Mouse (Mus musculus) embryo, embryonic 9.5 days (tissue): ENCODE measurements around the gene Ttc1.
A peak's percentile ranks its signal among the peaks of the same experiment; 100 is the strongest.

Experiments
- DNase-seq: peaks from one replicate; pipeline ENCODE4 v3.0.0-alpha.2; 2017; ENCODE audit errors: extremely low spot score

The Ttc1 gene

DNA sequence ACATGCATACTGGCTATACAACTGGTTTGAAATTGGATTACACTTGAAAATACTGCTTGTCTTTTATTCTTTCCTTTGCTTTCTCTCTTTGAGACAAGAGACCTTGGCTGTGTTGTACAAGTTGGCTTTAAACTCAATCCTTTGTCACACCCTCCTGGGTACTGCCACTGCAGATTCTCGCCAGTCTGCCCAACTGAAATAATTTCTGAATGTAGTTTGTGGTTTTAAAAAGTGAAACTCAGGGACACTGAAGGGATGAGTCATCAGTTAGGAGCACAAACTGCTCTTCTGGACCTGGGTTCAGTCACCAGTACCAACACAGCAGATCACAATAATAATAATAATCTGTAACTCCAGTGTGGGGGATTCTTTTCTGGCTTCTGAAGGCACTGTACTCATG, 44.3 kb downstream of the Ttc1 start:
- no peak for DNase-seq

- no peak for DNase-seq
Observed at GRCm38 (mm10) chr11:43700291-43700690, 47.5 kb downstream of the Ttc1 start.

DNA sequence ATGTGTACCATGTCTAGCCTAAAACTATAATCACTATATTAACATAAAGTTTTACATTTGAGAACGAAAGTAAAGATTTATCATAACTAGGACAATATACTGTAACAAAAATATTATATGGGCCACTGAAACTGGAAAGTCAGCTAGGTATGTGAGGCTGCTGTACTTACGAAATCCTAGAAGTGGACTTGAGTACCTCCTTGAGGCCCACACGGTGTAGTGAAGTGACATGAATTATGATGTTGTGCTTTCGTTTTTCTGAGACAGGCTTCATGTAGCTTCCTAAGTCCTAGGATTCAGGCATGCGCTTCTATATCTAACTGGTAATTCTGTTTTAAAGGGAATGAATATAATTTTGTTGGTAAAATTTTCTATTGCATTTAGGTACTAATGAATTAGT, 49.2 kb downstream of the Ttc1 start:
- no peak for DNase-seq

DNA sequence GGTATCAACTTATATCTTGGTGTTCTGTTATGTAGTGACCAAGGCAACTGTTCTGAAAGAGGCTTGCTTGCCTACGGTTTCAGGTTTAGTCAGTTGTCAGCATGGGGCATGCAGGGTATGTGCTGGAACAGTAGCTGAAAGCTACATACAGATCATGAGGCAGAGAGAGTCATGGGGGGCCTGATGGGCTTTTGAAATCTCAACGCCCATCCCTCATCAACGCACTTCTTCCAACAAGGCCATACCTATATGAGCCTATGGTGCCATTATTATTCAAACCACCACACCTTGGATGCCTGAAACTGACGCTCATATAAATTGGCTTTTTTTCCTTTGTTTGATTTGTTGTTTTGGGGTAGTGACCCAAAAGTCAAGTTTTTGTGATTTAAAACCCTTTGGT, 51.2 kb downstream of the Ttc1 start:
- DNase-seq, result no peak

GRCm38 (mm10) chr11:43688850-43689249, 59.0 kb downstream of the Ttc1 start:
- DNase-seq, result no peak

- peak; percentile 55 for DNase-seq
Observed at GRCm38 (mm10) chr11:43682415-43683217, 65.2 kb downstream of the Ttc1 start.

DNA sequence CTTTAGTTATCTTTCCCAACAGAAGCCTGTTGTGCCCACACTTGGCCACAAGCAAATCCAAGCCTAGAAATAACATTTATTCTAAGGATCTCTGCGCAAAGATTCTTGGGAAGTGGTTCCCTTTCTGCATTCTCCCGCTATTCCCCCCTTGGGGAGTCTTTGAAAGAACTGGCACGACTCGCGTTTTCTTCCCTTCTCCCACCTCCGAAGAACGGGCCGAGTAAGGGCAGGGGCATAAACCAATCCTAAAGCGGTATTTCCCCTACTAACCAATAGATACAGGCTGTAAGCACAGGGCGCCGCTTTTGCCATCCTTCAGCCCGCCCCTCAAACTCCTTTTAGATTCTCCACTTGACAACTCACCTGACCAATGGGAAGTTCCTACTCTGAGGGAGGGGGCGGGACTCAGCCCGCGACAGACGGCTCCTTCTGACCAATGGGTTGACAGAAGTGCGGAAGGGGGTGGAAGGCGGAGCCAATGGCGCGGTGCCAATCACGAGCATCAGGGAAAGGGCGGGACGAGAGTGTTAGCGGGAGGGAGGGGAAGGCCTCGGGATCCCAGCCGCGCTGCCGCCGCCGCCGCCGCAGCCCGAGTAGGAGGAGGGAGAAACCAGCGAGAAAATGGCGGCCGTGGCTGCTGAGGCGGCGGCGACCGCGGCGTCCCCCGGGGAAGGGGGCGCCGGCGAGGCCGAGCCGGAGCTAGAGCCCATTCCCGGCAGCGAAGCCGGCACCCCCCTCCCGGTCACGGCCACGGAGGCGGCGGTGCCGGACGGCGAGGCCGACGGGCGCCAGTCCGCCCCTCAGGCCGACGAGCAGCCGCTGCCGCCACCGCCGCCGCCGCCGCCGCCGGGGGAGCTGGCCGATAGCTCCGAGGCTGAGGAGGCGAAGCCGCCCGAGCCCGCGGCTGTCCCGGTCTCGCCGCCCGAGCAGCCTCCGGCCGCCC, 66.1 kb downstream of the Ttc1 start, which contains the start of gene Pwwp2a:
Gene Pwwp2a, plus strand, starts transcription at position 527 of the 943 bp plus-strand sequence.
- DNase-seq, result peak; percentile 98
